Mouse (Mus musculus) MEL (cell line): Measurements from ENCODE around the gene Ebp.

Experiments used
- CHD2 ChIP-seq: IDR thresholded peaks from 2 replicates; pipeline ENCODE4 v1.6.1; 2011; ENCODE audit warnings: low read length, improper control_type of control experiment
- CTCF ChIP-seq, 3 experiments: IDR thresholded peaks in 2 of 3; conservative IDR thresholded peaks in 1 of 3; 2 replicates each; pipeline ENCODE4 v1.5.1; 2011 to 2012; ENCODE audit warnings: low read length in 3 of 3, low read depth in 2 of 3, mild to moderate bottlenecking in 2 of 3, improper control_type of control experiment in 1 of 3, inconsistent platforms in 1 of 3, mixed read lengths in 1 of 3, moderate library complexity in 1 of 3; ENCODE audit not compliant: control insufficient read depth in 1 of 3, insufficient read depth in 1 of 3, poor library complexity in 1 of 3, severe bottlenecking in 1 of 3
- E2F4 ChIP-seq: IDR thresholded peaks from 2 replicates; pipeline ENCODE4 v1.6.1; 2011; ENCODE audit warnings: low read depth, low read length, improper control_type of control experiment, borderline replicate concordance
- EP300 ChIP-seq, 2 experiments: IDR thresholded peaks; 2 replicates each; pipeline ENCODE4 v1.6.1; 2011; ENCODE audit warnings: improper control_type of control experiment in 2 of 2, low read length in 2 of 2, low read depth in 1 of 2, mild to moderate bottlenecking in 1 of 2
- GATA1 ChIP-seq: IDR thresholded peaks from 2 replicates; pipeline ENCODE4 v1.6.1; 2011; ENCODE audit warnings: low read depth, low read length, improper control_type of control experiment
- JUND ChIP-seq: IDR thresholded peaks from 2 replicates; pipeline ENCODE4 v1.6.1; 2011; ENCODE audit warnings: low read depth, mild to moderate bottlenecking, improper control_type of control experiment, low read length
- MAX ChIP-seq: IDR thresholded peaks from 2 replicates; pipeline ENCODE4 v1.6.1; 2011; ENCODE audit warnings: low read length, improper control_type of control experiment
- MAZ ChIP-seq: IDR thresholded peaks from 2 replicates; pipeline ENCODE4 v1.6.1; 2012; ENCODE audit warnings: low read depth, mild to moderate bottlenecking, inconsistent platforms, low read length, improper control_type of control experiment
- POLR2A ChIP-seq, 2 experiments: IDR thresholded peaks; 2 replicates each; pipeline ENCODE4 v1.6.1; 2011 to 2012; ENCODE audit warnings: low read length in 2 of 2, mild to moderate bottlenecking in 2 of 2, control low read depth in 1 of 2, improper control_type of control experiment in 1 of 2, low read depth in 1 of 2, moderate library complexity in 1 of 2; ENCODE audit not compliant: control insufficient read depth in 1 of 2, insufficient read depth in 1 of 2, poor library complexity in 1 of 2
- POLR2AphosphoS2 ChIP-seq: IDR thresholded peaks from 2 replicates; pipeline ENCODE4 v1.6.1; 2011; ENCODE audit warnings: low read length, improper control_type of control experiment
- SMC3 ChIP-seq: IDR thresholded peaks from 2 replicates; pipeline ENCODE4 v1.6.1; 2011; ENCODE audit warnings: low read depth, low read length, improper control_type of control experiment
- USF1 ChIP-seq: IDR thresholded peaks from 2 replicates; pipeline ENCODE4 v1.6.1; 2014; ENCODE audit warnings: low read depth, mild to moderate bottlenecking, inconsistent platforms, low read length, improper control_type of control experiment, moderate library complexity
- USF2 ChIP-seq, 2 experiments: IDR thresholded peaks; 2 replicates each; pipeline ENCODE4 v1.6.1; 2011 to 2012; ENCODE audit warnings: improper control_type of control experiment in 2 of 2, low read length in 2 of 2, borderline replicate concordance in 1 of 2, inconsistent platforms in 1 of 2, low read depth in 1 of 2, mild to moderate bottlenecking in 1 of 2; ENCODE audit not compliant: insufficient read depth in 1 of 2
- ZMIZ1 ChIP-seq: IDR thresholded peaks from 2 replicates; pipeline ENCODE4 v1.6.1; 2012; ENCODE audit warnings: low read depth, mild to moderate bottlenecking, inconsistent platforms, low read length, improper control_type of control experiment, moderate library complexity

GRCm38 (mm10) chrX:8209720-8210119, 16.4 kb upstream of the Ebp start:
- TF ChIP-seq MAX (no peak), ZMIZ1 (no peak), POLR2A (IDR thresholded peaks at IDR 0.05; ENCODE audit: control insufficient read depth in 1 of 2, insufficient read depth in 1 of 2, low read depth in 1 of 2, low read length in 2 of 2, poor library complexity in 1 of 2) (no peak), CTCF (IDR thresholded peaks at IDR 0.05 in 2 of 3, conservative IDR thresholded peaks at IDR 0.05 in 1 of 3; ENCODE audit: control insufficient read depth in 1 of 3, insufficient read depth in 1 of 3, low read depth in 2 of 3, low read length in 3 of 3, poor library complexity in 1 of 3, severe bottlenecking in 1 of 3) (no peak), USF1 (no peak), EP300 (IDR thresholded peaks at IDR 0.05; ENCODE audit: low read depth in 1 of 2, low read length in 2 of 2) (peak in 1 of 2 experiments; percentile 47; a peak in 1 of 4 replicates), MAZ (no peak), E2F4 (no peak), JUND (no peak), SMC3 (no peak), POLR2AphosphoS2 (no peak), USF2 (IDR thresholded peaks at IDR 0.05; ENCODE audit: borderline replicate concordance in 1 of 2, insufficient read depth in 1 of 2, low read depth in 1 of 2, low read length in 2 of 2) (no peak), GATA1 (peak; percentile 72), CHD2 (no peak)
